8 mouse cellular contexts compared by ENCODE assay signal in the genomic region with DNA sequence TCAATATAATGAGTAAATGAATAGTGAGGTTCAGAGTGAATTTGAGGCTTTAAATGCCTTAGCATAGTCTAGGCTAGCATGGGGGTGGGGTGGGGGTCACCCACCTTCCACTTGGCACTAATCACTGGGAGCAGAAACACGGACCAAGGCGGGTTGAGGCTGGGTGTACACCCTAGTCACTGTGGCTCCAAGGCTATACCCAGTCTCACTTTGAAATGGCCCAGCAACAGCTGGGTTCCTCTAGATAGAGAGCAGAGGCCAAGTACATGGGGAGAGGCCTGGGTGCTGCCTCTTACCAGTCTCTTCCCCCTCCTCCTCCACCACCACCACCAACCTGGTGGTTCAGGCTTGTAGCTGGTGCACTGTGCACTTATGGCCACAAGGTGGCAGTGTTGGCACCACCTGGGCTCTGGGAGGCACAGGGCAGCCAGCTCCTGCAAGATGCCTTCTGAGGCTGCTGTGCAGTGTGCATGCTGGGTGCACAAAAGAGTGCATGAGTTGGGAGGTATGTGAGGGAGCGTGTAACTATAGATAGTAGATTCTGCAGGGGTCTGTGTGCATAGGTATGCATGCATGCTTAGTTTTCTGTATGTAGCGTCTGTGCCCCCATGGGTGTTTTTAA.
DNase-seq lines count a peak whose midpoint lies in the region; ATAC-seq lines count a peak whose summit lies in the region.

No protein-coding gene starts in this region.

- peak; percentile 95 for ATAC-seq in frontal cortex, adult (ENCODE audit: low TSS enrichment)

- H3K4me1 ChIP-seq in hindbrain, embryonic 10.5 days (replicated peaks) = peaks cover 27% of the 10 kb centered on the region

- no peak overlapping the region for H3K4me3 ChIP-seq in hindbrain, embryonic 10.5 days

- 73% methylated on average over 4 of the region's 4 CpGs for WGBS in hindbrain, embryonic 10.5 days

- H3K27ac ChIP-seq in hindbrain, embryonic 10.5 days = peak overlapping the region; percentile 84

- no peaks in the 10 kb centered on the region for H3K36me3 ChIP-seq in hindbrain, embryonic 10.5 days

- no peaks in the 10 kb centered on the region for H3K27me3 ChIP-seq in hindbrain, embryonic 10.5 days (ENCODE audit: insufficient read depth, poor library complexity, severe bottlenecking)

- peak; percentile 56 for DNase-seq in Muller cell, postnatal 12 days (ENCODE audit: inconsistent ontology term)
- peak; percentile 73 for DNase-seq in cerebellum, adult 8-10 months
- DNase-seq in hindbrain, embryonic 10.5 days (ENCODE audit: low spot score) = peak; percentile 81
- peak; percentile 71 to 82 for DNase-seq in layer of hippocampus, adult 8-10 months (ENCODE audit: low spot score in 2 of 2)
- peak; percentile 84 for DNase-seq in lung, postnatal 10 days
- peak; percentile 90 for DNase-seq in retina, embryonic 14.5 days (ENCODE audit: low spot score)
- peak; percentile 84 for DNase-seq in thymus, postnatal 25 days

- no peaks in the 10 kb centered on the region for H3K9me3 ChIP-seq in hindbrain, embryonic 10.5 days
